Mouse (Mus musculus): ENCODE results near the gene Foxn3. TPM values are rescaled to one million over a fixed set of nuclear protein-coding genes. Genes with fewer than 3 reads are reported as not detected.

The Foxn3 gene
- polyA plus RNA-seq, 3 experiments from 2014 or later: 65.0 to 119 (median 97.5) TPM

DNA sequence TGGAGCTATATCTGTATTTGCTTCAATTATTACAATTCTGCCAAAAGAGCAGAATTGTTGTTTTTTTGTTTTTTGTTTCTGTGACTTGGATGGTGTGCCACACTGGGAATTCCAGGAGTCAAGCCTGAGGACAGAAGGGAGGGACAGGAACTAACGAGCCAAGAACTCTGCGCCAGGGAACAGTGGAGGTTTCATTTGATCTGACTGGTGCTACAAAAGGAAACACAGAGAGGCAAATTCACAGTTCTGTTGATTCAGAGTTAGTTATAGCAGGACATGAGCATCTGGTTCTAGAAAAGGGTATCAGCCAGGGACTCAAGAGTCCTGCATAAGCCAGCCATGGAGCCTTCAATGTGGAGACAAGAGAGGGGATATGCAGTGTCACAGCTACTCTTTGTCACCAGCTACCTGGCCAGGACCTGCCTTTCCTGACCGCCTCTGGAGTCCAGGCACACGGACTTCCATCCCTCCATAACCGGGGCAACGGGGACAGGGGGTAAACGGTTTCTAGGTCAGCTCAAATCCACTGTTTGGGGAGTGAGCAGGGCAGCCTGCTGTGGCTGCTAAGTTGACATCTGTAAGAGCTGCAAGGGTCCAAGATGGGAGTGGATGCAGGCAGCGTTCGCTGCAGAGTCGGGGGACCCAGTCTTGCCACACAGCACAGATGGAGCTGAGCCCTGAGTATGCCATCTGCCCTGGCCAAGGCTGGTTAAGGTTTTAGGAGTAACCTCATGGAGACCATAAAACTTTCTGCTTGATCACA, 316.2 kb downstream of the Foxn3 start:
- no peak for ATAC-seq

- ATAC-seq: no peak
These were observed 318.7 kb downstream of the Foxn3 start for GRCm38 (mm10) chr12:99244673-99245072.

DNA sequence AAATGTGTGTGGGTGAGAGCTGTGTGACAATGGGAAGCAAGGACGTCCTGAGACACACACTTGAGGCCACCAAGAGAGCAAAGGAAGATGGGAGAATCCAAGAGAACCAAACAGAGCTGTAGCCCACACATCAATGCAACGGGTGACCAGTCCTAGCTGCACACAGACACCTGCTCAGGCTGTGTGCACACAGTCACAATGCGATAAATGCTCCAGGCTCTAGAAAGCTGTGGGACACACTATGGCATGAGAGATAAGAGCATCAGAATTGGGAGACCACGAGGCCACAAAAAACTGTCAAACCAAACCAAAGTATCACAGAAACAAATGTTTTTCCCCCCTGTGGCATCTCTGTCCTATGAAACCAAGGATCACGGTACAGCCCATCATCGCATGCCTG, 319.1 kb downstream of the Foxn3 start:
- ATAC-seq: no peak

DNA sequence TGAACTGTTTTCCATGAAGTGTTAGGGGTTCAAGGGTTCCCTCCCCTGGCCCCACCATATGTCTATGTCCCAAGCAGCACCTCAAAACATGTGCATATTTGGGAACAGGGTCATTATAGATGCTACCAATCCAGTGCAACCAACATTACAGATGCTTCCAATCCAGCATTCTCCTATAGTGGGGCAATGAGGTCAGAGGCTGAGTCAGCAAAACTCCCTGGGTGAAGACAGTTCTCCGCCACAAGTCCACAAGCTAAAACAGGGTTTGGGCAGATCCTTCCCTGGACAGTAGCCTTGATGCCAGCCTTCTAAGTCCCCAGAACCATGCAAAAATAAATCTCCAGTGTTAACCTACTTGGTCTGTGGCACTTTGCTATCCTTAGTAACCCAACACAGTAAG, 320.1 kb downstream of the Foxn3 start:
- ATAC-seq: no peak

DNA sequence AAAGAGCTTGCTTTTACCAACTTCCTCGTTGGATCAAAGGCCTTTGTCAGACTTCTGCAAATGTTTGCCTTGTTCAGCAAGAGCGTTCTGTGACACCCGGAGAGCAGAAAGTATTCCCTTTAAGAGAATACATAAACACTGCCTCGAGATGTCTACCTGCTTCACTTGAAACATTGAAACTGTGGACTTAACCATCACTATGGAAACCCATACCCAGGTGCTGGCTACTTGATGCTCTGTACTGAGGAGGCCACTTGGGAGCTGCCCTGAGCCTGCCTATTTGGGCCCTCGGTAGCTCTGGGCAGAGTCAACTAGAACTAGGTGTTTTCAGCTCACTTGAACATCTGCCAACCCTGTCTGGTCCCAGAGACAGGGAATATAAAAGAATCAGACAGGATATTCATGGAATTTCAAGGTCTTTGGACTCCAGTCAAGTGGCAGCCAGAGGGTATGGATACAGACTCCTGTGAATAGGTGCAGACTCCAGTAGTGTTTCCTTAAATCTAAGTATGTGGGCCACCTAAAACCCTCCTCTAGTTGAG, 323.1 kb downstream of the Foxn3 start:
- no peak for ATAC-seq

GRCm38 (mm10) chr12:99239735-99240134, 323.6 kb downstream of the Foxn3 start:
- ATAC-seq: no peak

DNA sequence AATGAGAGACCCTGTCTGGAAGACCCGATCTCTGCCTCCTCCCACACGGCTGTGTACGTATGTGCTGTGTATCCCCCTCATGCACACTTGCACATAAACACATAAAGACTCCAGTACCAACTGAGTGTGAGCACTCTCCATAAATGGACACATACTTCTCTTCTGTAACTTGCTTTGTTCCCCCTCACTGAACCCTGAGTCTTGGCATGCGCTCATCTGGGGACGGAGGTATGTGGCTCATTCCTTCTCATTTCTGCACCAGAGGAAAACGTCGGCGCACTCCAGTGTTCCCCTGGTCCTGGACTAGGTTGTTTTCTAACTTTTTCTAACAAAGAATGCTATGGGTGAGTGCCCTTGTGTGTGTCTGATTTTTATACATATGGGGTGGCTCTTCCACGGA, 325.9 kb downstream of the Foxn3 start:
- no peak for ATAC-seq

GRCm38 (mm10) chr12:99234346-99234745, 329.0 kb downstream of the Foxn3 start:
- no peak for ATAC-seq

GRCm38 (mm10) chr12:99233386-99233785, 330.0 kb downstream of the Foxn3 start:
- ATAC-seq: no peak

GRCm38 (mm10) chr12:99232478-99232877, 330.9 kb downstream of the Foxn3 start:
- no peak for ATAC-seq

GRCm38 (mm10) chr12:99231321-99231720, 332.1 kb downstream of the Foxn3 start:
- no peak for ATAC-seq

- ATAC-seq: no peak
These were observed 332.7 kb downstream of the Foxn3 start for GRCm38 (mm10) chr12:99230783-99231048.

DNA sequence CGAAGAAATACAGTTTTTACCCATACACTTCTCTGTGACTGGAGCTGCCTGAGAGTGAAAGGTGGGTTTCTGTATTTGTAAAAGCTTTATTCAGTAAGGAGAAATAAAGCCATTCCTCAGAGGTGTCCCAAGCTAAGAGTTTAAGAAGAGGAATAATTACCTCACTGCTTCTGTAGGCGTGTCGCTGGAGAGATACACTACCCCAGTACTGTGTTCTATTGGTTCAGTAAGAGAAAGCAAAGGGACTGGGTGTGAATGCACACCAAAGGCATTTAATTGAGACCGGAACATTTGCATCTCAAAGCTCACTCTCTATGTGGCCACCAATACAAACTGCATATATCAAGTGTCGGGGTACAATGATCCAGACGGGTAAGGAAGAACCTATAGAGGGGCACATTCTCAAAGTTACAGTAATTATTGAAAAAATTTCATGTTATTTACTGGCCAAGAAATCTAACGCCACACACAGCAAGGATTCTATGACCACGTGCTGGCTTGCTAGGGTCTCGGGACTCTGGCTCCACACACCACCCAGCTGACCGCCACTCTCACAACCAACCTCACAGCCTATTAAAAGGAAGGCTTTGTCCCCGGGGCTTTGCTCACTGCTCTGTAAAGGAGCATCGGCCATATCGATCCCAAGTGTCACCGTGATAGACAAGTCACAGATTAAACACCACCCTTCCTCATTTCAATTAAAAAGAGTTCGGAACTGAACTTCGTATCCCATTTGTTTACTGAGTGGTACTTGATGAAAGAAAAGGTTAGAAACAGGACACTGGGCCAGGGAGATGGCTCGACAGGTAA, 333.2 kb downstream of the Foxn3 start:
- ATAC-seq: no peak

- no peak for ATAC-seq
These were observed 335.9 kb downstream of the Foxn3 start for GRCm38 (mm10) chr12:99227313-99227952.

GRCm38 (mm10) chr12:99224863-99225603, 338.3 kb downstream of the Foxn3 start:
- no peak for ATAC-seq

DNA sequence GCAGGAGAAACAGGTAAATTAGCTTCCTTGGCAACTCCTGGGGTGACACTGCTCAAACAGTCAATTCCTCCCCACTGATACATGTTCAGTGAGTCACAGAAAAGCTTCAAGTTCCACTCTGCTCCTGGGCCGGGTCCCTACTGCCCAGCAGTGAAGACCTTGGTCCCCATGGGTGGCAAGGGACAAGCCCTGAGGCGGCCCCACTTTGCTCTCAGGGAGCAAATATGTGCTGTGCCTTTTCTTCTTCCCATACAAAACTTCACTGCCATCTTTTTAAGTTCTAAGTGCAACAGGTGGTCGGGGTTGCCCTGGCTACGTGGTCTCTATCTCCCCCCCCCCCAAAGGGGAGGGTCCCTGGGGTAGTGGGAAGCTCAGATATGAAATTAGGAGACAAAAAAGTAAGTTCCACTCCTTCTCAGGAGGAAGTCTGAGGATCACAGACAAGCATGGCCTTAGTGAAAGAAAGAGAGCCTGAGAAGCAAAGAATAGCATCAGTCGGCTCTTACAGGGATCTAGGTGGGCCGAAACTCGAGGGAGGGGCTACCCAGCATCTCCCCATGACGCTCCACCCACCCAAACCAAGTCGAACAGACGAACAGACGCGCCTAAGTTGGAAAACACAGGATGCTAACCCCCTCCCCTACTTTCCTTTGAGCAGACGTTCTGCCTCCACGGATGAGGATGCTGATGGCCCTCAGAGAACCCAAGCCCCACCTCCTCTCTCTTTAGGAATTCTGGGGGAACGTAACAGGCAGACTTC, 342.1 kb downstream of the Foxn3 start:
- no peak for ATAC-seq

DNA sequence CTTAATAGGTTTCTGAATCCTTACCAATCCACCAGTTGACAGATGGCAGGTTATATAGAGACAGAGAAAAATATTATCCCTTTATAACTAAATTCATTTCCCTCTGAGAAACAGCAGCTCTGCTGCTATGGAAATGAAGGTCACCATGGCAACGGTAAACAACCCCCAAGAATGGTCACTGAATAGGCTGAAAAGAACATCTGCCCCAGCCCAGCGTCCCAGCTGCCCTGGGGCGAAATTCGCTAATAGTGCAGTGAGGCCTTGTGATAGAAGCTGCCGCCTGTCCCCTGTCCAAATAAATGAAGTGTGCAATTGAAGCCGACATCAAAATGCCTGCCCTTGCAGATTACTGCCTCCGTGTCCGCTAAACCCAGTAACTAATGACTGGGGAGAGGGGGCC, 343.0 kb downstream of the Foxn3 start:
- ATAC-seq: no peak

- ATAC-seq: no peak
These were observed 343.6 kb downstream of the Foxn3 start for GRCm38 (mm10) chr12:99219812-99220211.

- ATAC-seq: no peak
These were observed 346.2 kb downstream of the Foxn3 start for GRCm38 (mm10) chr12:99217145-99217698.

DNA sequence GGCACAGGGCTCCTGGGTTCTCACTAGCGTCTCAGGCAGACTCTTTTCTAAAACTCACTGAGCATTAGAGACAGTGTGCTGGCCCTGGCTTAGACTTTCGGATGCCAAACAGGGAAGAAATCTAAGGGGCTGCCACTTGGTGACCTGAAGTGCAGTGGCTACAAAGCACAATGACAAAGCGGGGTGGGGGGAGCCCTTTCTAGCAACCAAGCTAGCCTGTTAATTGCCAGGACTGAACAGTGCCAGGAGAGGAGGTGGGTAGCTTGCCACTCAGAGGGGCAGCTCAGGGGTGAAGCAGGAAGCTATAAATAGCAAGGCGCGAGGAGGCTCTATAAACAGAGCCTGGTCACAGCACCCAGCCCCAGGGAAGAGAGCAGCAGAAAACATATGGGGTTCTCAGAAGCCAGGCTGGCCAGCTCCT, 347.0 kb downstream of the Foxn3 start:
- no peak for ATAC-seq

GRCm38 (mm10) chr12:99215521-99216255, 347.7 kb downstream of the Foxn3 start:
- ATAC-seq: no peak

Measured in inflammation-experienced regulatory T-cells, adult 6 months (primary cell).